Mouse (Mus musculus) embryonic facial prominence, embryonic 14.5 days (tissue): ENCODE measurements around the gene Tmco4. TPM values are rescaled to one million over a fixed set of nuclear protein-coding genes. Genes with fewer than 3 reads are reported as not detected.
A peak's percentile ranks its signal among the peaks of the same experiment; 100 is the strongest.

Experiments used
- ATAC-seq: fragments of 200-750 bp; cut with Nextera tagmentation; 2 replicates; pipeline ENCODE4 v1.8.0; 2017; ENCODE audit warnings: low read depth, moderate number of reproducible peaks, moderate TSS enrichment
- DNase-seq: peaks from one replicate; pipeline ENCODE4 v3.0.0-alpha.2; 2015; ENCODE audit warnings: low spot score
- H3K27ac ChIP-seq: fragments of 300-500 bp; sonication (generic); replicated peaks from 2 replicates; pipeline ENCODE4 v1.5.1; 2014; ENCODE audit warnings: low read depth, mild to moderate bottlenecking, low read length, moderate library complexity
- H3K27me3 ChIP-seq: fragments of 300-500 bp; sonication (generic); replicated peaks from 2 replicates; pipeline ENCODE4 v1.6.1; 2014; ENCODE audit warnings: low read length; ENCODE audit not compliant: control insufficient read depth, insufficient read depth
- H3K36me3 ChIP-seq: fragments of 300-500 bp; sonication (generic); 2 replicates; pipeline ENCODE4 v1.6.1; 2014; ENCODE audit warnings: low read length, mixed read lengths; ENCODE audit not compliant: control insufficient read depth, insufficient read depth
- H3K4me1 ChIP-seq: fragments of 300-500 bp; sonication (generic); 2 replicates; pipeline ENCODE4 v1.6.1; 2014; ENCODE audit warnings: antibody characterized with exemption, low read length; ENCODE audit not compliant: control insufficient read depth, insufficient read depth
- H3K4me2 ChIP-seq: fragments of 300-500 bp; sonication (generic); 2 replicates; pipeline ENCODE4 v1.6.1; 2014; ENCODE audit warnings: low read depth, mild to moderate bottlenecking, low read length, moderate library complexity, mixed read lengths
- H3K4me3 ChIP-seq: fragments of 300-500 bp; sonication (generic); 2 replicates; pipeline ENCODE4 v1.5.1; 2014; ENCODE audit warnings: low read depth, mild to moderate bottlenecking, low read length
- H3K9ac ChIP-seq: fragments of 300-500 bp; sonication (generic); 2 replicates; pipeline ENCODE4 v1.6.1; 2014; ENCODE audit warnings: low read depth, mild to moderate bottlenecking, low read length, moderate library complexity, mixed read lengths
- H3K9me3 ChIP-seq: fragments of 300-500 bp; sonication (generic); 2 replicates; pipeline ENCODE4 v1.6.1; 2016; ENCODE audit warnings: low read length; ENCODE audit not compliant: control insufficient read depth
- WGBS: fragments of 180-500 bp; shearing (Covaris S2); extraction: QIAGEN DNeasy Blood & Tissue Kit; methylation state at CpG from one replicate; pipeline ENCODE4 v1.1.7; 2014; 5-methylcytosine and 5-hydroxymethylcytosine counted together
- polyA plus RNA-seq: library from polyadenylated mRNA; unstranded; fragments of >200 nt; fragmentation: Nextera tagmentation; extraction: Ambion mirVana; gene quantifications from 2 replicates; pipeline ENCODE4 v1.2.1, GENCODE M21; 2014

The Tmco4 gene
- polyA plus RNA-seq, 1 experiment from 2014 or later, result 3.8 TPM

- Histone ChIP-seq H3K9me3 (no peaks in the 10 kb centered on the region), H3K4me3 (no peak overlapping the region), H3K9ac (no peak overlapping the region), H3K4me2 (no peak overlapping the region), H3K4me1 (no peaks in the 10 kb centered on the region), H3K27me3 (no peaks in the 10 kb centered on the region), H3K27ac (no peak overlapping the region), H3K36me3 (no peaks in the 10 kb centered on the region)
- ATAC-seq (no peak), DNase-seq (no peak)
- 62% methylated on average over 2 of the region's 2 CpGs for WGBS
Measured at GRCm38 (mm10) chr4:139001026-139001425, 28.3 kb downstream of the Tmco4 start.

GRCm38 (mm10) chr4:139001433-139001832 lies 28.7 kb downstream of the Tmco4 start:
- 25% methylated on average over 6 of the region's 6 CpGs for WGBS
- DNase-seq (peak; percentile 11), ATAC-seq (no peak)

GRCm38 (mm10) chr4:139004067-139004466 lies 31.4 kb downstream of the Tmco4 start:
- Histone ChIP-seq H3K36me3 (no peaks in the 10 kb centered on the region), H3K4me1 (no peaks in the 10 kb centered on the region), H3K27ac (no peak overlapping the region), H3K4me2 (no peak overlapping the region), H3K4me3 (no peak overlapping the region), H3K9ac (no peak overlapping the region), H3K27me3 (no peaks in the 10 kb centered on the region), H3K9me3 (no peaks in the 10 kb centered on the region)
- ATAC-seq, result no peak
- WGBS, result 77% methylated on average over 8 of the region's 8 CpGs
- DNase-seq, result no peak

More at GRCm38 (mm10) chr4:139001433-139001832, 28.7 kb downstream of the Tmco4 start:
- Histone ChIP-seq H3K27ac (no peak overlapping the region), H3K9me3 (no peaks in the 10 kb centered on the region), H3K4me3 (no peak overlapping the region), H3K4me1 (no peaks in the 10 kb centered on the region), H3K36me3 (no peaks in the 10 kb centered on the region), H3K9ac (no peak overlapping the region), H3K27me3 (no peaks in the 10 kb centered on the region), H3K4me2 (no peak overlapping the region)

GRCm38 (mm10) chr4:139005214-139005613 lies 32.5 kb downstream of the Tmco4 start:
- H3K27me3 ChIP-seq, result no peaks in the 10 kb centered on the region
- no peak overlapping the region for H3K4me2 ChIP-seq
- 52% methylated on average over 6 of the region's 6 CpGs for WGBS
- H3K27ac ChIP-seq, result no peak overlapping the region
- no peak overlapping the region for H3K4me3 ChIP-seq
- ATAC-seq, result peak; percentile 6; the same call in 1 of the 2 replicates
- H3K9ac ChIP-seq, result no peak overlapping the region
- no peak for DNase-seq
- H3K4me1 ChIP-seq, result no peaks in the 10 kb centered on the region
- H3K9me3 ChIP-seq, result no peaks in the 10 kb centered on the region
- no peaks in the 10 kb centered on the region for H3K36me3 ChIP-seq

GRCm38 (mm10) chr4:139007353-139007752 lies 34.7 kb downstream of the Tmco4 start:
- H3K4me3 ChIP-seq, result no peak overlapping the region
- no peak overlapping the region for H3K9ac ChIP-seq
- H3K9me3 ChIP-seq, result no peaks in the 10 kb centered on the region
- H3K4me1 ChIP-seq, result no peaks in the 10 kb centered on the region
- no peak overlapping the region for H3K27ac ChIP-seq
- no peaks in the 10 kb centered on the region for H3K27me3 ChIP-seq
- no peaks in the 10 kb centered on the region for H3K36me3 ChIP-seq
- ATAC-seq, result no peak
- no peak overlapping the region for H3K4me2 ChIP-seq
- 85% methylated on average over 3 of the region's 3 CpGs for WGBS
- no peak for DNase-seq

GRCm38 (mm10) chr4:139007981-139008536 lies 35.4 kb downstream of the Tmco4 start:
- Histone ChIP-seq H3K36me3 (no peaks in the 10 kb centered on the region), H3K27me3 (no peaks in the 10 kb centered on the region), H3K9me3 (no peaks in the 10 kb centered on the region), H3K27ac (no peak overlapping the region), H3K4me3 (no peak overlapping the region), H3K4me1 (no peaks in the 10 kb centered on the region), H3K4me2 (no peak overlapping the region), H3K9ac (no peak overlapping the region)
- WGBS, result 48% methylated on average over 6 of the region's 6 CpGs
- DNase-seq (no peak), ATAC-seq (no peak)

- WGBS, result 95% methylated on average over 13 of the region's 13 CpGs
- DNase-seq (no peak), ATAC-seq (no peak)
- Histone ChIP-seq H3K36me3 (no peaks in the 10 kb centered on the region), H3K9ac (no peak overlapping the region), H3K27ac (no peak overlapping the region), H3K4me3 (no peak overlapping the region), H3K4me1 (no peaks in the 10 kb centered on the region), H3K4me2 (no peak overlapping the region), H3K9me3 (no peaks in the 10 kb centered on the region), H3K27me3 (no peaks in the 10 kb centered on the region)
Measured at GRCm38 (mm10) chr4:139011201-139011702, 38.6 kb downstream of the Tmco4 start.

GRCm38 (mm10) chr4:139013281-139013680 lies 40.6 kb downstream of the Tmco4 start:
- Histone ChIP-seq H3K4me1 (no peaks in the 10 kb centered on the region), H3K4me2 (no peak overlapping the region), H3K9me3 (no peaks in the 10 kb centered on the region), H3K36me3 (no peaks in the 10 kb centered on the region), H3K27me3 (no peaks in the 10 kb centered on the region), H3K9ac (no peak overlapping the region), H3K27ac (no peak overlapping the region), H3K4me3 (no peak overlapping the region)
- ATAC-seq (no peak), DNase-seq (no peak)
- WGBS, result 88% methylated on average over 11 of the region's 11 CpGs

- Histone ChIP-seq H3K4me2 (no peak overlapping the region), H3K27ac (no peak overlapping the region), H3K4me1 (no peaks in the 10 kb centered on the region), H3K9me3 (no peaks in the 10 kb centered on the region), H3K9ac (no peak overlapping the region), H3K4me3 (no peak overlapping the region), H3K27me3 (no peaks in the 10 kb centered on the region), H3K36me3 (no peaks in the 10 kb centered on the region)
- WGBS, result 76% methylated on average over 6 of the region's 6 CpGs
- DNase-seq, result no peak
- ATAC-seq, result no peak
Measured at GRCm38 (mm10) chr4:139014793-139015192, 42.1 kb downstream of the Tmco4 start.
